Mouse (Mus musculus) pancreas, adult 10 weeks (tissue): ENCODE results near the gene Rfx3. TPM values are rescaled to one million over a fixed set of nuclear protein-coding genes. Genes with fewer than 3 reads are reported as not detected.

Experiments
- polyA plus RNA-seq: library from polyadenylated mRNA; stranded (reverse); fragments of 350-450 nt; fragmentation: Illumina TruSeq; extraction: RNeasy Lipid Tissue Mini Kit (QIAGEN cat#74804); gene quantifications from one replicate; pipeline ENCODE4 v1.2.3, GENCODE M21; 2015; ENCODE audit warnings: low read depth, low replicate concordance; ENCODE audit not compliant: insufficient read depth

The Rfx3 gene
- 0.87 TPM for polyA plus RNA-seq

GRCm38 (mm10) chr19:28010471-28011395 lies at the start of gene Rfx3:
TSS of gene Rfx3 (minus strand) at chr19:28011166.

